Comparison of ENCODE assay signal across 17 mouse cellular contexts in genomic region chr8:9070953-9071352, GRCm38 (mm10).
A peak's percentile ranks its signal among the peaks of the same experiment; 100 is the strongest.
DNase-seq lines count a peak whose midpoint lies in the region; ATAC-seq and TF ChIP-seq lines count a peak whose summit lies in the region.
"Had no signal": no experiment of that assay in that cellular context is flagged by ENCODE, and none has a peak within 500 bp of the region (broad histone marks: within the 10 kb centered on the region; RNA-seq: fewer than 3 reads in every experiment).

No protein-coding gene starts in this region.

- no peak overlapping the region for H3K4me3 ChIP-seq in kidney, embryonic 14.5 days (ENCODE audit: low read length)
- H3K4me3 ChIP-seq in kidney, postnatal 0 days (replicated peaks; ENCODE audit: low read depth, low read length): no peak overlapping the region
- H3K4me3 ChIP-seq: erythroblast, embryonic 14.5 days; gastrocnemius, adult 2 months; midbrain, embryonic 12.5 days; stomach, embryonic 15.5 days had no signal

- no peak for TF ChIP-seq CTCF in kidney, postnatal 0 days (IDR thresholded peaks at IDR 0.05; ENCODE audit: low read depth)

- peak; percentile 44 to 67 for DNase-seq in adrenal gland, adult (ENCODE audit: inconsistent age in 2 of 2, low spot score in 1 of 2)
- DNase-seq in adrenal gland, adult 18-20 months (ENCODE audit: low spot score in 2 of 2): no peak
- peak; percentile 11 for DNase-seq in kidney, adult 11 months
- DNase-seq in adrenal gland, postnatal 36 days: peak; percentile 24 to 56
- DNase-seq in kidney, postnatal 0 days (ENCODE audit: low spot score): peak; percentile 46
- DNase-seq in thymus, postnatal 25 days: no peak
- DNase-seq in spleen, postnatal 4 days (ENCODE audit: low spot score in 2 of 2): no peak
- DNase-seq: cerebellum, adult 11 months; gastrocnemius, adult 2 months; lung, postnatal 4 days; right cerebral cortex, postnatal 4 days had no signal

- no peaks in the 10 kb centered on the region for H3K27me3 ChIP-seq in kidney, embryonic 14.5 days (ENCODE audit: control insufficient read depth, insufficient read depth, low read length)
- H3K27me3 ChIP-seq in kidney, postnatal 0 days (ENCODE audit: insufficient read depth, low read length): no peaks in the 10 kb centered on the region
- H3K27me3 ChIP-seq: midbrain, embryonic 12.5 days; Patski; stomach, embryonic 15.5 days had no signal

- no peak overlapping the region for H3K27ac ChIP-seq in kidney, embryonic 14.5 days (ENCODE audit: low read depth, low read length)
- H3K27ac ChIP-seq in kidney, postnatal 0 days: no peak overlapping the region
- H3K27ac ChIP-seq: gastrocnemius, adult 2 months; liver, embryonic 14.5 days; midbrain, embryonic 12.5 days; stomach, embryonic 15.5 days had no signal

- no peaks in the 10 kb centered on the region for H3K4me1 ChIP-seq in kidney, embryonic 14.5 days (ENCODE audit: control insufficient read depth, insufficient read depth, low read length)
- no peaks in the 10 kb centered on the region for H3K4me1 ChIP-seq in kidney, postnatal 0 days (replicated peaks; ENCODE audit: insufficient read depth, low read length)
- H3K4me1 ChIP-seq: midbrain, embryonic 12.5 days had no signal

- H3K4me2 ChIP-seq in kidney, embryonic 14.5 days (replicated peaks; ENCODE audit: low read depth, low read length): no peak overlapping the region
- no peak overlapping the region for H3K4me2 ChIP-seq in kidney, postnatal 0 days (ENCODE audit: low read length)
- H3K4me2 ChIP-seq: midbrain, embryonic 12.5 days; stomach, embryonic 15.5 days had no signal

- no peaks in the 10 kb centered on the region for H3K9me3 ChIP-seq in kidney, embryonic 14.5 days (ENCODE audit: control insufficient read depth, low read length)
- no peaks in the 10 kb centered on the region for H3K9me3 ChIP-seq in kidney, postnatal 0 days (replicated peaks; ENCODE audit: low read length)
- H3K9me3 ChIP-seq: midbrain, embryonic 12.5 days; stomach, embryonic 15.5 days had no signal

- H3K9ac ChIP-seq in kidney, embryonic 14.5 days (ENCODE audit: low read depth, low read length): no peak overlapping the region
- H3K9ac ChIP-seq in kidney, postnatal 0 days (ENCODE audit: low read depth, low read length): no peak overlapping the region
- H3K9ac ChIP-seq: liver, embryonic 14.5 days; midbrain, embryonic 12.5 days; stomach, embryonic 15.5 days had no signal

- WGBS in kidney, embryonic 14.5 days: 77% methylated on average over 6 of the region's 6 CpGs
- 61% methylated on average over 6 of the region's 6 CpGs for WGBS in kidney, postnatal 0 days

- ATAC-seq in kidney, embryonic 14.5 days (ENCODE audit: low FRiP score, low TSS enrichment): no peak
- no peak; the same call in 1 of the 2 replicates for ATAC-seq in kidney, postnatal 0 days (replicated peaks; ENCODE audit: low FRiP score, low read depth)
- ATAC-seq: Patski had no signal

- no peaks in the 10 kb centered on the region for H3K36me3 ChIP-seq in kidney, embryonic 14.5 days (ENCODE audit: control insufficient read depth, insufficient read depth, low read length)
- no peaks in the 10 kb centered on the region for H3K36me3 ChIP-seq in kidney, postnatal 0 days (ENCODE audit: insufficient read depth, low read length)
- H3K36me3 ChIP-seq: midbrain, embryonic 12.5 days; stomach, embryonic 15.5 days had no signal

Comparison
In these comparisons a context has a peak if more than half of its experiments do, and no peak if none do; other contexts are left out.
1. DNase-seq: peak in adrenal gland, adult (2 of 2), kidney, adult 11 months (single experiment), adrenal gland, postnatal 36 days (2 of 2) and kidney, postnatal 0 days (single experiment); none in adrenal gland, adult 18-20 months (0 of 2), thymus, postnatal 25 days (single experiment) and spleen, postnatal 4 days (0 of 2).